Mouse (Mus musculus): ENCODE results near the gene Mrpl54. TPM values are rescaled to one million over a fixed set of nuclear protein-coding genes. Genes with fewer than 3 reads are reported as not detected.

Mrpl54 gene
- total and polyA plus RNA-seq, 3 experiments, result 137 to 421 (median 157) TPM

DNA sequence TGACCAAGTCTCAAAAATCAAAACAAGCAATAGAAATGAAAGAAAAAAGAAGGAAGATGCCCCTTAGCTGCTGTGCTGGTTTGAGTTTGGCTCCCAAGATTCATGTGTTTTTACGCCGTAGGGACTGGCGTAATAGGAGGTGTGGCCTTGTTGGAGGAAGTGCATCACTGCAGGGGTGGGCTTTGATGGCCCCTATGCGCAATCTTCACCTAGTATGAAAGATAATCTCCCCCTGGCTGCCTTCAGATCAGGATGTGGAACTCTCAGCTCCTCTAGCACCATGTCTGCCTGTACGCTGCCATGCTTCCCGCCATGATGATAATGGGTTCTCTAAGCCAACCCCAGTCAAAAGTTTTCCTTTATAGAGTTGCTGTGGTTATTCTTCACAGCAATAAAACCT lies 50.5 kb downstream of the Mrpl54 start (continued):
- TF ChIP-seq NRF1 (IDR thresholded peaks at IDR 0.05; ENCODE audit: insufficient read depth, low read depth, low read length, poor library complexity, severe bottlenecking), result 0 out of 2 replicates have a peak, but pooled peaks have one; percentile 20
- peak; percentile 69 for TF ChIP-seq HCFC1 (IDR thresholded peaks at IDR 0.05; ENCODE audit: low read depth, low read length)
- TF ChIP-seq CTCF (IDR thresholded peaks at IDR 0.05 in 2 of 3, conservative IDR thresholded peaks at IDR 0.05 in 1 of 3; ENCODE audit: control insufficient read depth in 1 of 3, insufficient read depth in 1 of 3, low read depth in 2 of 3, low read length in 3 of 3, poor library complexity in 1 of 3, severe bottlenecking in 1 of 3), result no peak
- no peak for TF ChIP-seq E2F4 (IDR thresholded peaks at IDR 0.05; ENCODE audit: borderline replicate concordance, low read depth, low read length)
- no peak for TF ChIP-seq ZKSCAN1 (IDR thresholded peaks at IDR 0.05; ENCODE audit: low read depth, low read length)
- no peak for TF ChIP-seq CHD2 (IDR thresholded peaks at IDR 0.05; ENCODE audit: low read length)
- TF ChIP-seq POLR2AphosphoS5 (IDR thresholded peaks at IDR 0.05; ENCODE audit: borderline replicate concordance, low read depth, low read length), result no peak
- peak; percentile 10; the same call in 1 of the 2 replicates for TF ChIP-seq USF1 (IDR thresholded peaks at IDR 0.05; ENCODE audit: low read depth, low read length)
- TF ChIP-seq TBP (IDR thresholded peaks at IDR 0.05; ENCODE audit: low read depth, low read length), result peak; percentile 84

Other genes starting within 250 kb of the Mrpl54 start
Only the 30 nearest of the 33 such genes appear.
- gene Sgta, start 206.8 kb downstream of the Mrpl54 start, total RNA-seq (2012; rRNA removed), result 100 and 101 TPM in 2 replicates
- 1,000 to 10,000 TPM in 1 of 2 experiments, 100 to 1,000 TPM in 1; 152 to 1,019 TPM for gene Sgta, start 206.8 kb downstream of the Mrpl54 start, polyA plus RNA-seq (2012; ENCODE audit: insufficient read depth in 1 of 2, insufficient read length in 2 of 2, low read depth in 1 of 2, low replicate concordance in 2 of 2, missing spikeins in 1 of 2)
- 121 and 126 TPM in 2 replicates for gene Thop1, start 196.9 kb downstream of the Mrpl54 start, total RNA-seq (2012; rRNA removed)
- 100 to 1,000 TPM in 1 of 2 experiments, 10 to 100 TPM in 1; 75.7 to 113 TPM for gene Thop1, start 196.9 kb downstream of the Mrpl54 start, polyA plus RNA-seq (2012; ENCODE audit: insufficient read depth in 1 of 2, insufficient read length in 2 of 2, low read depth in 1 of 2, low replicate concordance in 2 of 2, missing spikeins in 1 of 2)
- not detected in 2 replicates for gene Creb3l3, start 168.1 kb downstream of the Mrpl54 start, total RNA-seq (2012; rRNA removed)
- gene Creb3l3, start 168.1 kb downstream of the Mrpl54 start, polyA plus RNA-seq (2012; ENCODE audit: insufficient read depth in 1 of 2, insufficient read length in 2 of 2, low read depth in 1 of 2, low replicate concordance in 2 of 2, missing spikeins in 1 of 2), result under 1 TPM in 1 of 2 experiments, not detected in 1; 0.35 TPM
- gene Map2k2, start 161.0 kb downstream of the Mrpl54 start, total RNA-seq (2012; rRNA removed), result 147 and 152 TPM in 2 replicates
- 100 to 1,000 TPM in 1 of 2 experiments, not detected in 1; 212 TPM for gene Map2k2, start 161.0 kb downstream of the Mrpl54 start, polyA plus RNA-seq (2012; ENCODE audit: insufficient read depth in 1 of 2, insufficient read length in 2 of 2, low read depth in 1 of 2, low replicate concordance in 2 of 2, missing spikeins in 1 of 2)
- 23.8 and 25.3 TPM in 2 replicates for gene Zbtb7a, start 131.7 kb downstream of the Mrpl54 start, total RNA-seq (2012; rRNA removed)
- gene Zbtb7a, start 131.7 kb downstream of the Mrpl54 start, polyA plus RNA-seq (2012; ENCODE audit: insufficient read depth in 1 of 2, insufficient read length in 2 of 2, low read depth in 1 of 2, low replicate concordance in 2 of 2, missing spikeins in 1 of 2), result 10 to 100 TPM; 40.6 to 45.4 TPM
- gene Pias4, start 99.0 kb downstream of the Mrpl54 start, total RNA-seq (2012; rRNA removed), result 19.5 and 21.0 TPM in 2 replicates
- 10 to 100 TPM in 1 of 2 experiments, not detected in 1; 40.4 TPM for gene Pias4, start 99.0 kb downstream of the Mrpl54 start, polyA plus RNA-seq (2012; ENCODE audit: insufficient read depth in 1 of 2, insufficient read length in 2 of 2, low read depth in 1 of 2, low replicate concordance in 2 of 2, missing spikeins in 1 of 2)
- 2,850 and 2,863 TPM in 2 replicates for gene Eef2, start 90.3 kb downstream of the Mrpl54 start, total RNA-seq (2012; rRNA removed)
- 1,000 to 10,000 TPM; 3,442 to 4,586 TPM for gene Eef2, start 90.3 kb downstream of the Mrpl54 start, polyA plus RNA-seq (2012; ENCODE audit: insufficient read depth in 1 of 2, insufficient read length in 2 of 2, low read depth in 1 of 2, low replicate concordance in 2 of 2, missing spikeins in 1 of 2)
- 42.3 and 49.2 TPM in 2 replicates for gene Dapk3, start 83.9 kb downstream of the Mrpl54 start, total RNA-seq (2012; rRNA removed)
- 10 to 100 TPM in 1 of 2 experiments, not detected in 1; 79.1 TPM for gene Dapk3, start 83.9 kb downstream of the Mrpl54 start, polyA plus RNA-seq (2012; ENCODE audit: insufficient read depth in 1 of 2, insufficient read length in 2 of 2, low read depth in 1 of 2, low replicate concordance in 2 of 2, missing spikeins in 1 of 2)
- gene 4930442H23Rik, start 83.1 kb downstream of the Mrpl54 start, total RNA-seq (2012; rRNA removed), result 0.13 and 0.31 TPM in 2 replicates
- gene 4930442H23Rik, start 83.1 kb downstream of the Mrpl54 start, polyA plus RNA-seq (2012; ENCODE audit: insufficient read depth in 1 of 2, insufficient read length in 2 of 2, low read depth in 1 of 2, low replicate concordance in 2 of 2, missing spikeins in 1 of 2), result under 1 TPM in 1 of 2 experiments, not detected in 1; 0.42 TPM
- not detected in 2 replicates for gene Nmrk2, start 64.9 kb downstream of the Mrpl54 start, total RNA-seq (2012; rRNA removed)
- not detected for gene Nmrk2, start 64.9 kb downstream of the Mrpl54 start, polyA plus RNA-seq (2012; ENCODE audit: insufficient read depth in 1 of 2, insufficient read length in 2 of 2, low read depth in 1 of 2, low replicate concordance in 2 of 2, missing spikeins in 1 of 2)
- 0.19 and 0.20 TPM in 2 replicates for gene Atcay, start 36.1 kb downstream of the Mrpl54 start, total RNA-seq (2012; rRNA removed)
- gene Atcay, start 36.1 kb downstream of the Mrpl54 start, polyA plus RNA-seq (2012; ENCODE audit: insufficient read depth in 1 of 2, insufficient read length in 2 of 2, low read depth in 1 of 2, low replicate concordance in 2 of 2, missing spikeins in 1 of 2), result under 1 TPM in 1 of 2 experiments, not detected in 1; 0.33 TPM
- gene Zfr2, start 33.8 kb downstream of the Mrpl54 start, total RNA-seq (2012; rRNA removed), result 0.39 and 0.81 TPM in 2 replicates
- gene Zfr2, start 33.8 kb downstream of the Mrpl54 start, polyA plus RNA-seq (2012; ENCODE audit: insufficient read depth in 1 of 2, insufficient read length in 2 of 2, low read depth in 1 of 2, low replicate concordance in 2 of 2, missing spikeins in 1 of 2), result 1 to 10 TPM in 1 of 2 experiments, not detected in 1; 1.4 TPM
- gene Matk, start 14.0 kb downstream of the Mrpl54 start, total RNA-seq (2012; rRNA removed), result 0.10 and 0.23 TPM in 2 replicates
- gene Matk, start 14.0 kb downstream of the Mrpl54 start, polyA plus RNA-seq (2012; ENCODE audit: insufficient read depth in 1 of 2, insufficient read length in 2 of 2, low read depth in 1 of 2, low replicate concordance in 2 of 2, missing spikeins in 1 of 2), result 1 to 10 TPM in 1 of 2 experiments, not detected in 1; 1.0 TPM
- 68.9 and 81.3 TPM in 2 replicates for gene Apba3, start within 50 bp of the Mrpl54 start, total RNA-seq (2012; rRNA removed)
- 10 to 100 TPM in 1 of 2 experiments, not detected in 1; 73.2 TPM for gene Apba3, start within 50 bp of the Mrpl54 start, polyA plus RNA-seq (2012; ENCODE audit: insufficient read depth in 1 of 2, insufficient read length in 2 of 2, low read depth in 1 of 2, low replicate concordance in 2 of 2, missing spikeins in 1 of 2)
- gene Tjp3, start 24.6 kb upstream of the Mrpl54 start, total RNA-seq (2012; rRNA removed), result 2.5 and 2.9 TPM in 2 replicates
- 1 to 10 TPM in 1 of 2 experiments, not detected in 1; 4.9 TPM for gene Tjp3, start 24.6 kb upstream of the Mrpl54 start, polyA plus RNA-seq (2012; ENCODE audit: insufficient read depth in 1 of 2, insufficient read length in 2 of 2, low read depth in 1 of 2, low replicate concordance in 2 of 2, missing spikeins in 1 of 2)
- gene Pip5k1c, start 26.0 kb upstream of the Mrpl54 start, total RNA-seq (2012; rRNA removed), result 14.1 and 14.4 TPM in 2 replicates
- 10 to 100 TPM in 1 of 2 experiments, not detected in 1; 40.5 TPM for gene Pip5k1c, start 26.0 kb upstream of the Mrpl54 start, polyA plus RNA-seq (2012; ENCODE audit: insufficient read depth in 1 of 2, insufficient read length in 2 of 2, low read depth in 1 of 2, low replicate concordance in 2 of 2, missing spikeins in 1 of 2)
- 43.5 and 47.6 TPM in 2 replicates for gene Cactin, start 54.2 kb upstream of the Mrpl54 start, total RNA-seq (2012; rRNA removed)
- gene Cactin, start 54.2 kb upstream of the Mrpl54 start, polyA plus RNA-seq (2012; ENCODE audit: insufficient read depth in 1 of 2, insufficient read length in 2 of 2, low read depth in 1 of 2, low replicate concordance in 2 of 2, missing spikeins in 1 of 2), result 10 to 100 TPM in 1 of 2 experiments, not detected in 1; 66.8 TPM
- gene Tbxa2r, start 61.8 kb upstream of the Mrpl54 start, total RNA-seq (2012; rRNA removed), result 0.13 TPM in 1 of 2 replicates, not detected in the other
- gene Tbxa2r, start 61.8 kb upstream of the Mrpl54 start, polyA plus RNA-seq (2012; ENCODE audit: insufficient read depth in 1 of 2, insufficient read length in 2 of 2, low read depth in 1 of 2, low replicate concordance in 2 of 2, missing spikeins in 1 of 2), result under 1 TPM in 1 of 2 experiments, not detected in 1; 0.31 TPM
- gene Gipc3, start 76.3 kb upstream of the Mrpl54 start, total RNA-seq (2012; rRNA removed), result not detected in 2 replicates
- gene Gipc3, start 76.3 kb upstream of the Mrpl54 start, polyA plus RNA-seq (2012; ENCODE audit: insufficient read depth in 1 of 2, insufficient read length in 2 of 2, low read depth in 1 of 2, low replicate concordance in 2 of 2, missing spikeins in 1 of 2), result not detected
- gene Hmg20b, start 83.5 kb upstream of the Mrpl54 start, total RNA-seq (2012; rRNA removed), result 22.8 and 27.0 TPM in 2 replicates
- 10 to 100 TPM in 1 of 2 experiments, not detected in 1; 92.7 TPM for gene Hmg20b, start 83.5 kb upstream of the Mrpl54 start, polyA plus RNA-seq (2012; ENCODE audit: insufficient read depth in 1 of 2, insufficient read length in 2 of 2, low read depth in 1 of 2, low replicate concordance in 2 of 2, missing spikeins in 1 of 2)
- gene Mfsd12, start 90.6 kb upstream of the Mrpl54 start, total RNA-seq (2012; rRNA removed), result 17.9 and 29.0 TPM in 2 replicates
- 10 to 100 TPM in 1 of 2 experiments, not detected in 1; 22.5 TPM for gene Mfsd12, start 90.6 kb upstream of the Mrpl54 start, polyA plus RNA-seq (2012; ENCODE audit: insufficient read depth in 1 of 2, insufficient read length in 2 of 2, low read depth in 1 of 2, low replicate concordance in 2 of 2, missing spikeins in 1 of 2)
- gene 4930404N11Rik, start 98.9 kb upstream of the Mrpl54 start, total RNA-seq (2012; rRNA removed), result 6.7 and 12.1 TPM in 2 replicates
- gene 4930404N11Rik, start 98.9 kb upstream of the Mrpl54 start, polyA plus RNA-seq (2012; ENCODE audit: insufficient read depth in 1 of 2, insufficient read length in 2 of 2, low read depth in 1 of 2, low replicate concordance in 2 of 2, missing spikeins in 1 of 2), result 1 to 10 TPM in 1 of 2 experiments, not detected in 1; 3.1 TPM
- 20.7 and 24.7 TPM in 2 replicates for gene Fzr1, start 111.6 kb upstream of the Mrpl54 start, total RNA-seq (2012; rRNA removed)
- gene Fzr1, start 111.6 kb upstream of the Mrpl54 start, polyA plus RNA-seq (2012; ENCODE audit: insufficient read depth in 1 of 2, insufficient read length in 2 of 2, low read depth in 1 of 2, low replicate concordance in 2 of 2, missing spikeins in 1 of 2), result 100 to 1,000 TPM in 1 of 2 experiments, not detected in 1; 115 TPM
- 153 and 157 TPM in 2 replicates for gene Dohh, start 117.5 kb upstream of the Mrpl54 start, total RNA-seq (2012; rRNA removed)
- 100 to 1,000 TPM in 1 of 2 experiments, not detected in 1; 145 TPM for gene Dohh, start 117.5 kb upstream of the Mrpl54 start, polyA plus RNA-seq (2012; ENCODE audit: insufficient read depth in 1 of 2, insufficient read length in 2 of 2, low read depth in 1 of 2, low replicate concordance in 2 of 2, missing spikeins in 1 of 2)
- gene Gm48551, start 117.5 kb upstream of the Mrpl54 start, total RNA-seq (2012; rRNA removed), result 0.46 and 0.62 TPM in 2 replicates
- gene Gm48551, start 117.5 kb upstream of the Mrpl54 start, polyA plus RNA-seq (2012; ENCODE audit: insufficient read depth in 1 of 2, insufficient read length in 2 of 2, low read depth in 1 of 2, low replicate concordance in 2 of 2, missing spikeins in 1 of 2), result 1 to 10 TPM in 1 of 2 experiments, not detected in 1; 2.6 TPM
- gene Gm48552, start 122.1 kb upstream of the Mrpl54 start, total RNA-seq (2012; rRNA removed), result 0.49 and 0.89 TPM in 2 replicates
- gene Gm48552, start 122.1 kb upstream of the Mrpl54 start, polyA plus RNA-seq (2012; ENCODE audit: insufficient read depth in 1 of 2, insufficient read length in 2 of 2, low read depth in 1 of 2, low replicate concordance in 2 of 2, missing spikeins in 1 of 2), result 1 to 10 TPM in 1 of 2 experiments, not detected in 1; 1.2 TPM
- gene Smim24, start 126.1 kb upstream of the Mrpl54 start, total RNA-seq (2012; rRNA removed), result 6.5 and 6.7 TPM in 2 replicates
- 10 to 100 TPM in 1 of 2 experiments, not detected in 1; 29.5 TPM for gene Smim24, start 126.1 kb upstream of the Mrpl54 start, polyA plus RNA-seq (2012; ENCODE audit: insufficient read depth in 1 of 2, insufficient read length in 2 of 2, low read depth in 1 of 2, low replicate concordance in 2 of 2, missing spikeins in 1 of 2)
- 2.0 and 3.6 TPM in 2 replicates for gene Nfic, start 188.7 kb upstream of the Mrpl54 start, total RNA-seq (2012; rRNA removed)
- 1 to 10 TPM in 1 of 2 experiments, not detected in 1; 9.7 TPM for gene Nfic, start 188.7 kb upstream of the Mrpl54 start, polyA plus RNA-seq (2012; ENCODE audit: insufficient read depth in 1 of 2, insufficient read length in 2 of 2, low read depth in 1 of 2, low replicate concordance in 2 of 2, missing spikeins in 1 of 2)
- gene Celf5, start 215.8 kb upstream of the Mrpl54 start, total RNA-seq (2012; rRNA removed), result 0.03 and 0.08 TPM in 2 replicates
- under 1 TPM in 1 of 2 experiments, not detected in 1; 0.38 TPM for gene Celf5, start 215.8 kb upstream of the Mrpl54 start, polyA plus RNA-seq (2012; ENCODE audit: insufficient read depth in 1 of 2, insufficient read length in 2 of 2, low read depth in 1 of 2, low replicate concordance in 2 of 2, missing spikeins in 1 of 2)
- 120 and 136 TPM in 2 replicates for gene Ncln, start 229.5 kb upstream of the Mrpl54 start, total RNA-seq (2012; rRNA removed)
- gene Ncln, start 229.5 kb upstream of the Mrpl54 start, polyA plus RNA-seq (2012; ENCODE audit: insufficient read depth in 1 of 2, insufficient read length in 2 of 2, low read depth in 1 of 2, low replicate concordance in 2 of 2, missing spikeins in 1 of 2), result 100 to 1,000 TPM; 215 to 276 TPM

Measured in MEL (cell line).